Mouse (Mus musculus) telencephalon, adult 2 months (tissue): ENCODE measurements at regions not wholly inside any gene's neighbourhood (a gene's known extent, or its start where the extent isn't known, plus 50 kb on each side); places are given as distances from the start of the nearest gene placed in this dataset.

Experiments
- DNase-seq: peaks from one replicate; pipeline ENCODE4 v3.0.0-alpha.2; 2011; ENCODE audit warnings: low read depth, low spot score

DNA sequence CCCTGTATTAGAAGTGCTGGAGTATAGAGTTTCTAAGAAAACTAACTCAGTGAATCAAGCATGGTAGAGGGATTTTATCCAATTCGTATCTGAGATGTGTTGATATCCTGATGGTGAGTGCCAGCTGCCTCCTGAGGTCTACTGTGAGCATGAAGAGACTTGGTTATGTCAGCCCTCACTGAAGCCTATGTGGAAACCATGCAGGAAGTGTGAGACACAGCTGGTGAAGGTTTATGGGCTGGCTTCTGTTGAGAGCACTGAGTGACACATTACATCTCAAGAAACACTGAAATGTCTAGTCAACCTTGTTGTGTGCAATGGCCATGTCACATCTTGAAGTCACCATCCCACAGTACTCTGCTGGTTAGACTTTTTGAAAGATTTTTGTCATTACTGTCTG lies 104.6 kb downstream of the Psmg1 start:
- no peak for DNase-seq

DNA sequence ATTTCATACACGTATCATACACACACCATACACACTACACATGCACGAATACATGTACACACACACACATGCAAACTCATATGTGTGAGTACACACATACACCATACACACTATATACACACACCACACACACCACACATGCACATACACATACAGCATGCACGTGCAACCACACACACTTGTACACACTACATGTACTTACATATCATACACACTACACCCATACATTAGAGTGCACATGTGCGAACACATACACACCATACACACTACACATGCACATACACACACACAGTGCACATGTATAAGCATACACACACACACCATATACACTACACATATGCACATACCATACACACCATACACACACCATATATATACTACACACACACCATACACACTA lies 117.5 kb downstream of the Psmg1 start:
- no peak for DNase-seq

DNA sequence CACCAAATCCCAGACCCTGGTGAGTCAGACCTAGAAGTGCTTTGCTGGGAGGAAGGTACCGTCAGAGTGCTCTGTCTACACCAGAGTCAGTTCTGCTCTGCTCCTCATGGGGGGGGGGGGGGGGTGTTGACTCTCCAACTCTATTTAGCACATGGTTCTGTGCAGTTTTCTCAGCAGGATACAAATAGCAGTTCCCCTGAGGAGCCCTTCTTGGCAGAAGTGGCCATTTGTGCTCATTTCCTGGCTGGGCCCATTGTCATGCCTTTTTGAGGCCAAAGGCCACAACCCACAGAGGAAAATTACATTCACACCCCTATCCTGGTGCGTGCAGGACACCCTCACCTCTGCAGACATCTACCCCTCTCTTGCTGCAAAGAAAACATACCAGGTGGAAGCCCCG lies 118.3 kb downstream of the Psmg1 start:
- DNase-seq: no peak

DNA sequence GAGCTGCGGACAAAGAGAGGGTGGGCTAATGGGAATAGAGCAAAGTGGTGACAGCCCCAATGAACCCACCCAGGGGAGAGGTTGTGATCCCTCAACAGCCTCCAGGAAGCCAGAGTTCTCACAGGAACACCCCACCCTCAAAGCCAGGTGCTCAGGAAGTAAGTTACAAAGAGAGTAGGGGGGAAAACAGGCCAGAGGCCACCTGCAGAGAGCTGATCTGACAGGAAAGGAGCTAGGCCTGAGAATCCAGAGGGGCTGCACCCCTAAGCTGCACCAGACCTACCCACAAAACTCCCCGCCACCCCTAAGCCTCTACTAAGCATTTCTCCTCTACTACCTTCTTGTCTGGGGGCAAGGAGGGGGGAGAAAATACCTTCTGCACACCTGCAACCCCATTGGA lies 120.5 kb downstream of the Psmg1 start:
- no peak for DNase-seq

DNA sequence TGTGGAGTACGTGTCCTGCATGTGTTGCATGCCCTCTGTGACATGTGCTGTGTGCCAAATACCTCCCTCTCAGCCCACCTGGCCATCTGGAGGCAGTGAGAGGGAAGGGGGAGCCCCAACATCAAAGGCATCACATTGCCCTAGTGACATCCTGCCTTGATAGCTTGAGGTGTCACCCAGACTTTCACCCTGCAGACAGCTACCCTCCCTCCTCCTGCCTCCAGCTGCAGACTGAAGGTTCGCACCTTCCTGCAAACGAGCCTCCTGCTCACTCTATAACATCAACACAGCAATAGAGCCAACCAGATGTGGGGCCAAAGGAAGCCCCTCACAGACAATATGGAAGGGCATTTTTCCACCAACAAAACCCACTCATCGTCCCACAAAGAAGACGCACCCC lies 121.3 kb downstream of the Psmg1 start:
- no peak for DNase-seq

DNA sequence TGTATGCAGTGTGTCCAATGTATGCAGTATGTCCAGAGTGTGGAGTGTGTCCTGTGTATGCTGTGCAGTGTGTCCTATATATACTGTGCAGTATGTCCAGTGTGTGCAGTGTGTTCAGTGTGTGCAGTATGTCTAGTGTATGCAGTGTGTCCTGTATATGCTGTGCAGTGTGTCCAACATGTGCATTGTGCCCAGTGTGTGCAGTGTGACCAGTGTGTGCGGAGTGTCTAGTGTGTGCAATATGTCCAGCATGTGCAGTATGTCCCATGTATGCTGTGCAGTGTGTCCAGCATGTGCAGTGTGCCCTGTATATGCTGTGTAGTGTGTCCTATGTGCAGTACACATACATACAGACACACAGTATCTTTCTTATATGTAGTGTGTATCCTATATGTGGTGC lies 121.9 kb downstream of the Psmg1 start:
- no peak for DNase-seq

DNA sequence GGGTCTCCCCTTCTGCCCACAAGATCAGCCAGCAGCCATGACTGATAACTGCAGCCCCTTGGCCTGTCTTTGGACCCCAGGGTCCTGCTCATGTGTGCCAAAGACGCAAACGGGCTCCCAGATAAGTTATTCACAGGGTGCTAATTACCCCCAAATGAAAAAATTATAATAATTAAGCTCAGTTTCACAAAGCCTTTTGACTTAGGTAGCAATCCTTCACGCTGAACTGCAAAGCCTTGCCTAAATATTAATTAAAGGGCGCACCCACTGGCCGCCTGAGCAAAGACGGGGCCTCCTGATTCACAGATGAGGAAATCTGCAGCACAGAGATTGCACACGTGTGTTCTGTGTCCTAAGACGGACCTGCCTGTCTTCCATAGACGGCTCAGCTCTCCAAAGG lies 123.2 kb downstream of the Psmg1 start:
- no peak for DNase-seq

DNA sequence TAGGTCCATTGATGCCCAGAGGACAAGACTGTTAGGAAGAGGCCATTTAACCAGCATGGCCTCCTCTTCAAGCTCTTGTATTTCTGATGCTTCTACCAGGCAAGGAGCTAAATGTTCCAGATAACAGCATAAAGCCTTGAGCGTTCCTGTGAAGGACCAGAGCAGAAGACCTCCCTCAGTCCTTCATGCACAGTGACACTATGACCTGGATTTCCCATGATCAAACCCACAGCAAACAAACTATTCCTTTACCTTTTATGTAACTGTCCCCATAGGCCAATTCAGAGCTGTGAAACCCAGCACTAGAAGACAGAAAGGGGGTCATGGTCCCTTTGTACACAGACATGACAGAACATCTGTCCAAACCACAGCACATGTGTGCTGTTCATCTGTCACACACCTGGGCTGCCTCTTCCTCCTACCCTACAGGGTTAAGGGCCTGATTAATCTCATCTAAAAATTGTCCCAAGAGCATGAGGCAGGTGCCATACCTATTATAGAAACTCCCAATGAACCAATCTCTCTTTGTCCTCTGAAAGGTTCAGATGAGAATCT lies 123.8 kb downstream of the Psmg1 start:
- no peak for DNase-seq

DNA sequence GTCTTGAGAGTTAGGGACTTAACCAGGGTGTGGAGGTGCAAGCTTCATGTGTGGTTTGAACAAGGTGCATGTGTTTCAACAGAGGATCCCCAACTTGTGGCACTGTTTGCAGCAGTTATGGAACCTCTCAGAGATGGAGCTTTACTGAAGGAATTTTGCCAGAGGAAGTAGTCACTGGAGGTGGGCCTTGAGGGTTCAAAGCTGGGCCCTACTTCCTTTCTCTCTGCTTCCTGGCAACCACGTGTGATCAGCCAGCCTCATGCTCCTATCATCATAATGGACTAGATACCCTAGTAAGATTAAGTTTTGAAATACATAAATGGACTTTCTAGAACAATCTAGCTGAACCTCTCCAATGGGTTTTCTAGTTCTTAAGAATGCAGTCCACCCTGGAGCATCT lies 125.2 kb downstream of the Psmg1 start:
- no peak for DNase-seq

DNA sequence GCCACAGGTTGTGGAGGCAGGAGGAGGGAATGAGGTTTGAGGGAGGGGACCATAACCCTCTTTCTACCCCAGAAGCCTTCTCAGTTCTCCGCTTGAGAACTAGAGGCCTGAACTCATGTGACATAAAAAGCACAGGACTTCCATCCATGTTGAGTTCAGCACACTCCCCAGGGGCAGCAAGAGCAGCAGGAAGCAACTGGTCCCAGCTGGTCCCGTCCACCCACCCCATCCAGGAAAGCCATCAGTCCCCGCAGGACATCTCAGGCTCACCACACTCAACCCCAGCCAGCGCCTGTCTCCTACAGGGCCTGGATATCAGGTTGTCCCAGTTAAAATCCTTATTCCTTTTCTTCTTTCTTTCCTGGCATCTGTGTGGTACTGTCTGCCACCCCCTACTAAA lies 126.1 kb downstream of the Psmg1 start:
- no peak for DNase-seq

DNA sequence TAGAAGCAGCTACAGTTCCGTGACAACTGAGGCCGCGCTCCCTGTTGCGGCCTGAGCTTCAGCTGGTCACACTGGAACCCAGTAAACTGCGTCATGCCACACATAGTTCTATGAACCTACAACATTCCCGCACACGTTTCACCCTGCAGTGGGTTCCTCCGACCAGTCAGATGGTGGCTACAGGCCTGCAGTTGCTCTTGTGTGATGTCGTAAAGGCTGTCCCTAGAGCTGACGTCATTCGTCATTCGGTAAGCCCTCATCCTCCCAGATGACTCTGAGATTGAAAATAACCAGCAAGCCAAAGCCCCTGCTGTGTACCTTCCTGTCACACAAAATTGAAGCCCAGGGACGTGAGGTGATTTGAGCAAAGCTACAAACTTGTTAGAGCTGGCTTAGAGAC lies 126.7 kb downstream of the Psmg1 start:
- DNase-seq: no peak

DNA sequence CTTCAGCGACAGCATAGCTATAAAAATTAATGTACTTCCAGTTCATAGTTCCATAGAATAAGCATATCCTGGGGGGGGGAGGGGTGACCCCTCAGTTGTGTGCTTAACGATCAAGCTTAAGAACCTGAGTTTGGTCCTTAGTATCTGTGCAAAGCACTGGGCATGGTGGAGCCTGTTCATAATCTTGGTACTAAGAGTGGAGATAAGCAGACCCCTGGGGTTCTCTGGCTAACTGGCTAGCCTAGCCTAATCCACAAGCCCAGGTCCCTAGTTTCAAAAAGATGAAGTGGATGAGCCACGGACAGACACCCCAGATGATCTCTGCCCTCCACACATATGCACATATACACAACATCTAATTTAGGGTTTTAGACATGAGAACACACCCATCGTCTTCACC lies 127.2 kb downstream of the Psmg1 start:
- DNase-seq: no peak

DNA sequence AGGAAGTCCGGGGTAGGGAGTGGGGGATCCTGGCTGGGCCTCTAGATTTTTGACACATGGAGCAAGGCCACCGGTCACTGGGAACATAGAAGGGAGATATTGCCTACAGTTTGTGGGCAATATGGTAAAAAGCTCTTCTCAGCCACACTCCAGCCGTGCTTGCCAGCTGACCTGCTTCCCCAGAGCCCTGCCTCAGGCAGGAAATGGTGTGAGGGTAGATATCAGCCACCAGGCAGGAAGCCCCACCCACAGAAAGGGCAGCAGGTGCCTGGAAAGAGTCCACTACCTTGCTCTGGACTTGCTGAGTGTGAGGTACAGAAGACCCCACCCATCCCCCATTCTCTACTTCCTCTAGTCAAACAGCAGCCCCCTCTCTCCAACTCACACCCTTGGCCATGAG lies 128.1 kb downstream of the Psmg1 start:
- DNase-seq: no peak

DNA sequence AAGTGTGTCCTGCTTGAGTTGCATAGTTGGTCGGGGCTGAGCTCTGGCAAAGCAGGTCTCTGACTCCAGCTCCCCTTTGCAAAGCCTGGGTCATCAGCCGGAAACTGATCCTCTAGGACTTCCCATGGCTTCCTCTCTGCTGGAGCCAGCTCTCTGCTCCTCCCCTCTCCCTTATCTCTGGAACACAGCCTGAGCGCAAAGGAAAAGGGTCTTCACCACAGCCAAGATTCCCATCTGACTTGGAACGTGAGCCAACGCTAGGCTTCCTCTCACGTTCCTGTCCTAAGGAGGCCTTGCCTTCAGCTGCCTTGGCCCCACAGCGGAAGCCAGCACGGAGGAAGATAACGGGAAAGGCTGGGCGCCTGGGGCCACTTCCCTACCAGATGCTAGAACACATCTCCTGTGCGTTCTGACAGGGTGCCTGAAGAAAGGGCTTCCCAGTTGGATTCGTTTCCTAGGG lies 129.5 kb downstream of the Psmg1 start:
- no peak for DNase-seq

DNA sequence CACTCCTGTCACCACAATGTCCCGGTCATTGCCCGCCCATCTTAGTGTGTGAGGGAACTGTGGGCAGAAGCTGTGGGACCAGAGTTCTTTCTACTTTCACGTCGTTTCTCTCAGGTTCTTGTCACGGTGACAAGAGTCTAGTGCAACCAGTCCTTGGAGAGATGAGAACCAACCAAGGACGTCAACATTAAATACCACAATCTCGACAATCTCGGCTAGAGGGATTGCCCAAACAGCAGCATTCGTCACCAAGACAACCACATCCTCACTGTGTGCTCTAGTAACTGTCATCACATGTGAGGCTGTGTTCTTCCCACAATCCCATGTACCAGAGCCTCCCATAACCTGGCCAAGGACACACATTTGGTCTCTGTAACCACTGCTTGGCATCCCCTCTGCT lies 129.9 kb downstream of the Psmg1 start:
- no peak for DNase-seq

DNA sequence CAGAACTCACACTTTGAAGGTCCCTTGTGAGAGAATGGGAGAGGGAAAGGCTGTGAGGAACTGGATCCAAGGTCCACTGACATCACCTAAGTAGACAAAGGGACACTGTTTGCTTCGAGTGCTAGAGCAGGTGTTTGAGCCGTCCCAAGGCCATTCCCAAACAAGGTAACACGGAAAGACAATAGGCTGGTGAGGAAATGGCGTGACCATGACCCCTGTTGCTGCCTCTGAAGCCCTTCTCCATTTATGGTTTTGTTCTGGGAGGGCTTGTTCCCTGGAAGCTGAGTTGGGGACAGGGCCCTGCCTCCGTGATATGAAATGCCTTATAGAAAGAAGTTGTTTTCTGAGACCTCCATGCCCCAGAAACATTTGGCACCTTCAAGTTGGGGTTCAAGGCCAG lies 130.6 kb downstream of the Psmg1 start:
- no peak for DNase-seq

DNA sequence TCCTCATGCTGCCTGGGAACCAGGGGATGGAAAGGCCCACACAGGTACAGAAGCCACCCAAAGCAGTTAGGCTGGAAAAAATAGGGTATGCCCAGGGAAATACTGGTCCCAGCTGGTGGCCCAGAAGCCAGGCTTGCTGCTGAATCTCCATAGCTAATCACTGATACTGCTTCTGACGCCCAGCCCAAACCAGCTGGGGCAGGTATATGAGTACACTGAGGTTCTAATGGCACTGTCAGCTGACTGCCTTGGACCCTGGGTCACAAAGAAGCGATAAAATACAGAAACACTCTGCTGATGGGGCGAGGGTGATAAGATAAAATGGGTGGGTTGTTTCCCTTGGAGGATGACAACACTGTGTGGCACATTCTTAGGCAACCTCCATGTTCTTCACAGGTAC lies 133.4 kb downstream of the Psmg1 start:
- DNase-seq: no peak

DNA sequence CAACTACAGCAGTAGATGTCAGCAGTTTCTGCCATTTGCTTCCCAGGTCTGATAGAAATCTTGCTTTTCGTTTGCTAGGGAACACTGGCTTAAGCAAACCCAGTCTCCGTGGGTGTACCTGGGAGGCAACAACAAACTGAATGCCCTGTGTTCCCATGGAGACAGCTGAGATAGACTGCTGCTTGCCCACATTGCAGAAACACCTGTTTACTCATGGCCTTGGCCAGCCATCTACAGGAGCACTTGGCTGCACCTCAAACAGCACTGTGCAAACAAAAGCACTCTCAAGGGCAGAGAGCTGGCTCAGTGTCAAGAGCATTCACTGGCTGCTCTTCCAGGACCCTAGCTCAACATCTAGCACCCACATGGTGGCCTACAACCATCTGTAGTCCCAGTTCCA lies 135.5 kb downstream of the Psmg1 start:
- DNase-seq: no peak

DNA sequence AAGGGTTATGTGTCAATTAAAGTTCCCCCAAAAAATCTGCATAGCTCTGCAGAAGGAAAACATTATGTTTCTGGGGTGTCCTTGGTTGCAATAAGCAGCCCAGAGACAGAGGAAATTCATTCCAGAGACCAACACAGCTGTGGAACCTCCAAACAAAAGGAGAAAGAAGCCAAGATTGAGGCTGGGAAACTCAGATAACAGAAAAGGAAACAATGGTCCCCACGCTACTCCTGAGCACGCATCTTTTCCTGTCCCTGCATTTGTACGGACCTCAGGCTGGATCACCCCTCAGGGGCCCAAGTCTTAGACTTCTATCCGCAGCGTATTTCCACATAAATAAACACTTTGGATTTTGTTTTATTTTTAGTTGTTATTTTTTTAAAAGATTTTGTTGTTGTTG lies 138.9 kb downstream of the Psmg1 start:
- no peak for DNase-seq

DNA sequence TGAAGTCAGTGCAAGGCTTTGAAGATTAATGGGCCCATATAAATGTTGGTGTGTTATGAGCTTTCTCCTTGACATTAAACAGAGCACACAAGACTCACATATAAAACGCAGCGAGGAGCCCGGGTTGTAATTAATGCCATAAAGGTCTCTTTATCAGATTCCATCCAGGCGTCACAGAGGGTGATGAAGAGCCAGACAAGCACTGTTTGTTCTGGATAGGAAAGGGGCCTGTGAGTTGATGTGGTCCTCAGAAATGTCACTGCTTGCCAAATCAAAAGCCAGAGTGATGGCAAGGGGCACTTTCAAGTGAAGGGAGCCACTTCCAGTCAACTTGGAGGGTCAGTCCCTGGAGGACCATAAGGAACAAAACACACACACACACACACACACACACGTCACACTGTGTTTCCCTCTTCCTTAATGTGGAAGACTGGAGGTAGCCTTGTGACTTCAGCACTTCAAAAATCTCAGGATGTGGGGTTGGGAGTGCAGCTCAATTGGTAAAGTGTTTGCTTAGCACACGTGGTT lies 142.1 kb downstream of the Psmg1 start:
- no peak for DNase-seq

DNA sequence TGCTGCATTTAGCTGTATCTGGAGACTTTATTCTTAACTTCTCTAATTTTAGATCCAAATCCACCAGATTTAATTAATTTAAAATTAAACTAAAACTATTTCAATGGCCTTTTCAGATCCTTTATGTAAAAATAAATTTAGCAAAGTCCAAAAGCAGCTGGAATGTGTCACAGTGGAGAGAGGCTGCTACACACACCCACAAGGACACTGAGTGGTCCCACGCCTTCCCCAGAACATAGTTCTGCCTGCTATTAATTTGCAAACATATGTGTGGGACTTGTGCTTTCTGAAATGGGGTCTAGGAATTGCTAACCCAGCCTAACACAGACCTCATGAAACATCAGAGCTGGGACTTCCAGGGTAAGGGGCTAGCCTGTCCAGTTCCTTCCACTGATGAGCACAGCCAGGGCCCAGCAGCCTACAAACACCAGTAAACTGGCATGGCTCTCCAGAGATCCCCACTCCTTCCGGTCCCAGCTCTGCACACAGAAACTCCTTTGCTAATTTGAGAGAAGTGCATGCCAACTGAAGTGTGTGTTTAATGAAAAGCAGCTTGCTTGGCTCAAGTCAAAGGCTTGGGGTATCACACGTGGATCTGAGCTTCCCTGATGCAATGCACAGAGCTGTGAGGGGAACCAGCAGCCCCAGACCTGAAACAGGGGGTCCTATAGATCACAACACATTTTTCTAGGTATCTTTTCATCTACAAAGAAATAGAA lies 142.8 kb downstream of the Psmg1 start:
- DNase-seq: peak; percentile 39

DNA sequence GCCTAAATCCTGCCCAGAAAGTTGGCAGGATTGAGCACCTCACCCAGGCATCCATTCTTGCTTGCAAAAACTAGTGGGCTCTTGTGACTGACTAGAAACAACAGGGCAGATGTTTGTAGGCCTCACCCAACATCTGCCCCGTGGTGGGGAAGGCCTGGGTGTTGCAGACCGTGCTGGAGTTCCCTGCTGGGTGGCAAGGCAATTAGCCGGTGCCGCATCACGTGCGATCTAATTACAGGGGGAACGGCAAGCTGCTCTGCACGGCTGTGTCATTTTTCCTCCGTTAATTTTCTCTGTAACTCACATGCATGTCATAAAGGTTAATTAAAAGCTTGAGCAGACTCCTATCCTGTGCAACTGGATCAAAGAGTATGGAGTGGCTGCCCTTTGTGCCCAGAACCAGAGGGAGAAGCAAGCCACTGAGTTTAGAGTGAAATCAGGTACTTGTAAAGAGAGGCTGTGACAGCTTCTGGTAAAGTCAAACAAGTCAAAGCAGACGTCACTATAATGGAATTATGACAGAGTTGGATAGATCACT lies 143.5 kb downstream of the Ets2 start:
- DNase-seq: no peak

DNA sequence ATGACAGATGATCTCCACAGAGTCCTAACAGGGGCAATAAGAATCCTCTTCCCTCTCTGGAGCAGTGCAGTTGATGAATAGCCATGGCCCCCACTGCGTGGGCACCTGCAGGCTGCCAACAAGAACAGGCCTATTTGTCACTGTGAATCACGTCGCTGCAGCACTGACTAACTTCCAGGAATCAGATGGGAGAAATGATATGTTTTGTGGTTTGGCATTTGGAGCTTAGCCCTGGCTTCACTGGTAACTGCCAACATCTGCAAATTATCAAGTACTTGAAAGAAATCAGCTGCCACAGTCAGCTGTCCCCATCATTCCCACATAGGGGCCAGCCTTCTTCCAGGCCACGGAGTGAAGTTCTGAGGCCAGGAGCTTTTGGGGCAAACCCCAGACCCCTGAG lies 142.8 kb downstream of the Ets2 start:
- DNase-seq: no peak
